Mouse (Mus musculus) MEL (cell line): ENCODE measurements around the gene Dpep1.

ENCODE experiments used
- CTCF ChIP-seq, 3 experiments: IDR thresholded peaks in 2 of 3; conservative IDR thresholded peaks in 1 of 3; 2 replicates each; pipeline ENCODE4 v1.5.1; 2011 to 2012; ENCODE audit warnings: low read length in 3 of 3, low read depth in 2 of 3, mild to moderate bottlenecking in 2 of 3, improper control_type of control experiment in 1 of 3, inconsistent platforms in 1 of 3, mixed read lengths in 1 of 3, moderate library complexity in 1 of 3; ENCODE audit not compliant: control insufficient read depth in 1 of 3, insufficient read depth in 1 of 3, poor library complexity in 1 of 3, severe bottlenecking in 1 of 3
- EP300 ChIP-seq, 2 experiments: IDR thresholded peaks; 2 replicates each; pipeline ENCODE4 v1.6.1; 2011; ENCODE audit warnings: improper control_type of control experiment in 2 of 2, low read length in 2 of 2, low read depth in 1 of 2, mild to moderate bottlenecking in 1 of 2
- MAZ ChIP-seq: IDR thresholded peaks from 2 replicates; pipeline ENCODE4 v1.6.1; 2012; ENCODE audit warnings: low read depth, mild to moderate bottlenecking, inconsistent platforms, low read length, improper control_type of control experiment
- ZKSCAN1 ChIP-seq: IDR thresholded peaks from 2 replicates; pipeline ENCODE4 v1.6.1; 2012; ENCODE audit warnings: low read depth, mild to moderate bottlenecking, inconsistent platforms, low read length, improper control_type of control experiment, moderate library complexity

- no peak for TF ChIP-seq MAZ
- TF ChIP-seq CTCF (IDR thresholded peaks at IDR 0.05 in 2 of 3, conservative IDR thresholded peaks at IDR 0.05 in 1 of 3; ENCODE audit: control insufficient read depth in 1 of 3, insufficient read depth in 1 of 3, low read depth in 2 of 3, low read length in 3 of 3, poor library complexity in 1 of 3, severe bottlenecking in 1 of 3) = no peak
- TF ChIP-seq EP300 (IDR thresholded peaks at IDR 0.05; ENCODE audit: low read depth in 1 of 2, low read length in 2 of 2) = no peak
- no peak for TF ChIP-seq ZKSCAN1
These were observed 34.9 kb downstream of the Dpep1 start for GRCm38 (mm10) chr8:123220917-123221316.
